Comparison of ENCODE assay signal across 18 mouse cellular contexts in genomic region chr2:128502676-128503075, GRCm38 (mm10).
DNase-seq lines count a peak whose midpoint lies in the region; ATAC-seq lines count a peak whose summit lies in the region.
"Had no signal": no experiment of that assay in that cellular context is flagged by ENCODE, and none has a peak within 500 bp of the region (broad histone marks: within the 10 kb centered on the region; RNA-seq: fewer than 3 reads in every experiment).

No protein-coding gene starts in this region.

- DNase-seq in cerebellum, postnatal 10 days = peak; percentile 16 to 31
- DNase-seq in cerebellum, adult 8-10 months = no peak
- DNase-seq in thymus, postnatal 4 days = peak; percentile 15
- no peak for DNase-seq in thymus, adult 18-20 months
- DNase-seq in kidney, postnatal 25 days = no peak
- no peak for DNase-seq in ovary, postnatal 14 days (ENCODE audit: low spot score)
- DNase-seq: cerebellum, adult 11-12 months; gastrocnemius, postnatal 10 days; kidney, adult 9 months; kidney, postnatal 14 days; right cerebral cortex, adult 18-20 months; spleen, adult 18-20 months; thymus, postnatal 25 days had no signal

- ATAC-seq in inflammation-experienced regulatory T-cells, adult 6 months = peak; percentile 34
- ATAC-seq in granulocyte monocyte progenitor cell, adult 5-6 weeks (replicated peaks; ENCODE audit: poor library complexity, severe bottlenecking) = no peak
- ATAC-seq: forebrain, embryonic 13.5 days; hindbrain, postnatal 0 days; intestine, postnatal 0 days had no signal

Comparison
In these comparisons a context has a peak if more than half of its experiments do, and no peak if none do; other contexts are left out.
1. DNase-seq: peak in cerebellum, postnatal 10 days (2 of 2) and thymus, postnatal 4 days (single experiment); none in cerebellum, adult 8-10 months (single experiment), thymus, adult 18-20 months (0 of 2), kidney, postnatal 25 days (0 of 2) and ovary, postnatal 14 days (single experiment).